Mouse (Mus musculus) urinary bladder, postnatal 36 days (tissue): ENCODE data around the gene Fzr1.

ENCODE experiments used
- DNase-seq, 2 experiments: peaks; one replicate each; pipeline ENCODE4 v3.0.0; 2022; ENCODE audit warnings: low spot score in 2 of 2, mixed read lengths in 1 of 2

Fzr1 gene

GRCm38 (mm10) chr10:81328386-81328785 is 49.9 kb downstream of the Fzr1 start, which contains the start of gene Tbxa2r:
Gene Tbxa2r, plus strand, starts transcription at chr10:81328731.
- peak in 1 of 2 experiments; percentile 50 for DNase-seq

DNA sequence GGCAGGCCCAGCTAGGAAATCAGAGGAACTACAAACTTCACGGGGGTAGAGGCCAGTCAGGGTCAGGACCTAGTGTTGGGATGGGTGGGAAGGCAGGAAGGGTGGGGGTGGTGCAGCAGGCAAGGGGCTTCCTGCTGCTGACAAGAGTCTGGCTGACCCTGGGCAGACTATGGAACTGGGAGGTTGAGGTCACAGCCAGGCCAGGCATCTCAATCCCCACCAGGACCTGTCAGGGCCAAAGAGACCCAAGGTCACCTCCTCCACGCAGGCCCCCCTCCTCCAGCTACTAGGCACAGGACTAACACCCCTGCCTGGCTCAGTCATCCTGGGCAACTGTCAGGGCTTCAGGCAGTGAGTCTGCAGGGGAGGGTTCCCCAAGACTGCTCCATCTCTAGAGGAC is 50.4 kb downstream of the Fzr1 start:
- DNase-seq: no peak

DNA sequence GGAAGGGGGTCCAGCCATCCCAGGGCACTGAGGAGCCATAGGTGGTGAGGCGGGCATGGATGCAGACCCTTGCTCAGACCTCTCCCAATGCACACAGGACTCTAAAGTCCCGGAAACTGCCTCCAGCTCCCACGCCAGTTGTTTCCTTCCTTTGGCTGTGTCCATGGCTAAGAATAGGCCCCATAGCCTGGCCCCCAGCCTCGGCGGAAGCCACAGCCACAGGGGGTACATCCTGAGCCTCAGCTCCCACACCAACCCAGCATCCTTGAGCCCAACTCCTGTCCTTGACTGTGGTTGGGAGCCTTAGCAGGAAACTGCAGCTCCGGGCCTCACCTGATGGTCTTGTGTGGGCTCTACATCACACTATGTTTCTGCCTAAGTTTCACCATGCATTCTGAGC is 51.5 kb downstream of the Fzr1 start:
- no peak for DNase-seq

DNA sequence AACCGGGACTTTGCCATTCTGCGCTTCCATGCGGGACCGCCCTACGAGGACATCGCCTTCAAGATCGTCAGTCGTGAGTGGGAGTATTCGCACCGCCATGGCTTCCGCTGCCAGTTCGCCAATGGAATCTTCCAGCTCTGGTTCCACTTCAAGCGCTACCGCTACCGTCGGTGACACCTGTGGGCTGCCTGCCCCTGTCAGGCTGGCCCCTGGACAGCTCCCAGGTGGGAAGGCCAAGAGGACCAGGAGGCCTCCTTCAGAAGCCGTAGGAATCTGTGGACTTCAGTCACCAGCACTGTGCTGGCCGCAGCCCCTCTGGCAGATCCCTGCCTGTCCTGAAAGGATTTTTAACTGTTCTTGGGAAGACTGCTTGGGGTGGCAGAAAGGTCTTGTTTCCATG is 52.5 kb downstream of the Fzr1 start:
- no peak for DNase-seq

GRCm38 (mm10) chr10:81325176-81325575 is 53.1 kb downstream of the Fzr1 start:
- no peak for DNase-seq

DNA sequence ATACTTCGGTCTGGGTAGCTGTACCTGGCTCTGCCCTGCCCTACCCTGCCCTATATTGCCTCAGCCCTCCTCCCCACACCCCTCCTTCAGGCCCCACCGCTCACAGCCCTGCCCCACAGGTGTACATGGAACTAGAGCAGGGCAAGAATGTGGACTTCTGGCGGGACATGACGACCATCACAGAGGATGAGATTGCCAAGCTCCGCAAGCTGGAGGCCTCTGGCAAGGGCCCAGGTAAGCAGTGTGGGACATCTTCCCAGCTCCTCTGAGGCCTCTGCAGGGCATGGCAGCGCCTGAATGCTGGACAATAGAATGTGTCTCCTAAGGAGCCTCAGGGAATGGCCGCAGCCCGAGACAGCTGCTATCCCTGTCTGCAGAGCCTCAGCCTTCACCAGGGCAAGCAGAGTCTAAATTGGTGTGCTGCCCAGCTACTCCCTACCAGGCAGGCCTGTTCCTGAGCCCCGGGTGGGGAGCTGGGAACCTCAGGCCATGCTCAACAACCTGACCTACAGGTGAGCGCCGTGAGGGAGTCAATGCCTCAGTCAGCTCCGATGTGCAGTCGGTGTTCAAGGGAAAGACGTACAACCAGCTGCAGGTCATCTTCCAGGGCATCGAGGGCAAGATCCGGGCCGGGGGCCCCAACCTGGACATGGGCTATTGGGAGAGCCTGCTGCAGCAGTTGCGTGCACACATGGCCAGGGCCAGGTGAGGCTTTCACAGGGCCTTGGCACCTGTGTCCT is 54.4 kb downstream of the Fzr1 start:
- DNase-seq: no peak

- no peak for DNase-seq
These were observed 55.1 kb downstream of the Fzr1 start for GRCm38 (mm10) chr10:81323141-81323775.

DNA sequence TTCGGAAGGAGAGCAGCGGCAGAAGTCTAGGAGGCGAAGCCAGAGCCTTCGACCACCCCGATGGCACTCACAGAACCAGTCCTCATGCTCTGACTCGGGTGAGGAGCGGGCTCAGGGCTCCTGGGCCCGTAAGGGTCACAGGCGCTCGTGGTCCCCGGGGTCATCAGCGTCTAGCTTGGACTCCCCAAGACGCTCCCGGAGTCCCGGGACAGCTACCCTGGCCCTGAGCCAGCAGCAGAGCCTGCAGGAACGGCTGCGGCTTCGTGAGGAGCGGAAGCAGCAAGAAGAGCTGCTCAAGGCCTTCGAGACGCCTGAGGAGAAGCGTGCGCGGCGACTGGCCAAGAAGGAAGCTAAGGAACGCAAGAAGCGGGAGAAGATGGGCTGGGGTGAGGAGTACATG is 55.9 kb downstream of the Fzr1 start:
- no peak for DNase-seq

- no peak for DNase-seq
These were observed 56.9 kb downstream of the Fzr1 start for GRCm38 (mm10) chr10:81321436-81321835.

DNA sequence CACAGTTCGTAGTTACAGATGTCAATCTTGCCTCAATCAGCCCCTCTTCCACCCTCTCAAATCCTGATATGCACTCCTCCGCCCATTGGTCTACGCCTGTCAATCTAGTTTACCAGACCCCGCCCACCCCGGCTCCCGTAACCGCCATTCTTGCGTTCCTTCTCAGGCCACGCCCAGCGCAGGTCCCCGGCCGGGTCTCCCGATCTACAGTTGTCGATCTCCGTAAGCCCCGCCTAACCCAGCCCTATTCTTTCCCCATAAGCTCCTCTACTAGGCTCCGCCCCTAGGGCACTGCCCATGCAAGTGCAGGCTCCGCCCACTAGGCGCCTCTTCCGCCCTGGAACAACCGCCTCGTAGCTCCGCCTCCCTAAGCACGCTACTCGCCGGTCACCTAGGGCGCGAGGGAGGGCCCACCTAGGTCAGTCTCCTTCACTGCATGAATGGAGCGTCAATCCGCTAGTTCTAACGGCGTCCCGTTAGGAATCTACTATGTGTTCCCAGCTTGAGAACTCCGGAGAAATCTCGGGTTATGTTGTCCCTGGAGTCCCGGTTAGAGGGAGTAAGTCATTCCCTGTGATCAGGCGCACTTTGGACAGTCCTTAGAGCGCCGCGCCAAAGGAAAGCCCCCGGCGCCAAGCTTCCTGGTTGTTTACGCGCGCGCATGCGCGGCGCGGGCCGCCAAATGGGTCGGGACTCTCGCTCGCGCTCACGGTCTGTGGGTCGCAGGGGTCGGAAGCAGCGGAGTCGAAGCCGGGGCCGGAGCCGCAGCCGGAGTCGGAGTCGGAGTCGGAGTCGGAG is 57.6 kb downstream of the Fzr1 start, which contains the start of gene Cactin:
TSS of gene Cactin (plus strand) at position 554 of the 798 bp plus-strand sequence.
- DNase-seq: peak; percentile 98 to 100

DNA sequence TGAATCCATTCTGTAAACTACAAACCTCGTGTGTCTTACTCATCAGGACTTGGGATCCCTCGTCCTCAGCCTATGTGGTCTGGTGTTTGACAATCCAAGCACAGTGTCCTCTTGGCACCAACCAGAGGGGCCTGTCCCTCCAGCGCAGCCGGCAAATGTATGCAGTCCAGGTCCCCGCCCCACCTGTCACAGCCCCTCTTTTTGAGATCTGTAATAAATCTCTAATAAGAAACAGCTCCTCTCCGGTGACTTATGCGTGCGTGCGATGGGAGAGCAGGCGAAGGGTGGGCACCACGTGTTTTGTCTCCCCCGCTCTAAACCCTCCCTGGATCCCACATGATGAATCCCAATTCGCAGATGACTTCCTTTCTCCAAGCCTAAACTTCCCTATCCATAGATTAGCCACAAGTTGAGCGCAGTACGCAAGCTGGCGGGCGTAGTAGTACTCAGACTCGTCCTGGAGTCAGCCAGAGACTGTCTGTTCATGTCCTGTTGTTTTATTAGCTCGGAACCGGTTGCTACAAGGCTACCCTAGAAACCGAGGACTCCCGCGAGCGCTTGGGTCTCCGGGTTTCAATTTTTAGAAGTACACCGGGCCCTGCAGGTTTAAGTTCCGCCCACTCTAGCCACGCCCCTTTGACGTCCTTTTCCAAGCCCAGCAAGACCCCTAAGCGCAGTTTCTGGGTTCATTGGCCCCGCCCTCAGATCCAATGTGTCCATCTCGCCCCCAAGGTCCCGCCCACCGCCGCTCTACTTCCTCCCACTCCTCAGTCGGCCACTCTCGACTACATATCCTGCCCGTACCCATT is 58.4 kb downstream of the Fzr1 start:
- DNase-seq: peak in 1 of 2 experiments; percentile 34

DNA sequence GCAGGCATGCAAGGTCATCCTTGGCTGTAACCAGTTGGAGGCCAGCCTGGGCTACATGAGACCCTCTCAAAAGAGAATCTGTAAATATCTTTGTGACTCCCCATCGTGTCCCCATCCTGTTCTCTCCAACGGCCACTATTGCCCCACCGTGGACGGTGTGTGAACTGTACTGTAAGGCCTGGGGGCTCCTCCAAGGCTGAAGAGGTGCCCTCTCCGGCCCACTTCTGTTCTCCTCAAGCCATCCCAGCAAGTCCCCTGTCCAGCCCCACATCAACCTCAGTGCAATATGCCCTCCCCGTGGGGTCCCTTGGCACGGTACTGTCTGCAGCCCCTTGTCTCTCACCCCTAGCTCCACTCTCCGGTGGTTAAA is 59.0 kb downstream of the Fzr1 start:
- DNase-seq: no peak

GRCm38 (mm10) chr10:81318589-81319329 is 59.6 kb downstream of the Fzr1 start:
- peak in 1 of 2 experiments; percentile 53 for DNase-seq

GRCm38 (mm10) chr10:81317273-81317672 is 61.0 kb downstream of the Fzr1 start:
- peak; percentile 37 to 70 for DNase-seq

- DNase-seq: no peak
These were observed 61.8 kb downstream of the Fzr1 start for GRCm38 (mm10) chr10:81316338-81317060.
